Mouse (Mus musculus): Measurements from ENCODE around the gene Tmem136. TPM values are rescaled to one million over a fixed set of nuclear protein-coding genes. Genes with fewer than 3 reads are reported as not detected.

Tmem136 gene
- total and polyA plus RNA-seq, 2 experiments from 2014 or later, result 4.9 to 8.0 TPM

DNA sequence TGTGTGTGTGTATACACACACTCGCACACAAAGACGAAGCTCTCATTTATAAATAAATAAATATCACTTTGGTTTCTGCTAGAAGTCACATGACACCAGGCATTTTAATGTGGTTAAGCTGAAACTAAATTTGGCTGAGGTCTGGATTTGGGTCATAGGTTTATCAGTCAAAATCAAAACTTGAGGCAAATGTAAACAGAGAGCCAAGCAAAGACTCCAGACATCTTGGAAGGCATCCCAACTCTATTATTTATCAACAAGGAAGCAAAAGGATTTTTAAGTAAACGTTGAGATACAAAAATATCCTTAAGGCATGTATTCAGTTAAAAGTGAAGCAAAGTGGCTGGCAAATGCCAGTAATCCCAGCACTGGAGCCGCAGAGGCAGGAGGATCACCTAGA, 1.5 kb downstream of the Tmem136 start:
- no peak overlapping the region for H3K4me3 ChIP-seq (ENCODE audit: low read depth, low read length)
- no peak overlapping the region for H3K4me2 ChIP-seq (ENCODE audit: low read depth, low read length, poor library complexity, severe bottlenecking)
- H3K27me3 ChIP-seq (ENCODE audit: insufficient read depth, low read length), result no peaks in the 10 kb centered on the region
- 85% methylated on average over 4 of the region's 4 CpGs for WGBS
- peaks cover 15% of the 10 kb centered on the region for H3K36me3 ChIP-seq (ENCODE audit: insufficient read depth, low read length)
- no peak overlapping the region for H3K9ac ChIP-seq (replicated peaks; ENCODE audit: low read length, poor library complexity, severe bottlenecking)
- H3K9me3 ChIP-seq (ENCODE audit: low read length), result no peaks in the 10 kb centered on the region
- no peak for TF ChIP-seq CTCF (IDR thresholded peaks at IDR 0.05)
- H3K27ac ChIP-seq (ENCODE audit: low read depth, low read length), result no peak overlapping the region
- DNase-seq (ENCODE audit: low spot score) (no peak), ATAC-seq (ENCODE audit: low FRiP score) (no peak)
- H3K4me1 ChIP-seq (ENCODE audit: insufficient read depth, low read length), result 0 out of 2 replicates have a peak, but pooled peaks cover 5% of the 10 kb centered on the region

DNA sequence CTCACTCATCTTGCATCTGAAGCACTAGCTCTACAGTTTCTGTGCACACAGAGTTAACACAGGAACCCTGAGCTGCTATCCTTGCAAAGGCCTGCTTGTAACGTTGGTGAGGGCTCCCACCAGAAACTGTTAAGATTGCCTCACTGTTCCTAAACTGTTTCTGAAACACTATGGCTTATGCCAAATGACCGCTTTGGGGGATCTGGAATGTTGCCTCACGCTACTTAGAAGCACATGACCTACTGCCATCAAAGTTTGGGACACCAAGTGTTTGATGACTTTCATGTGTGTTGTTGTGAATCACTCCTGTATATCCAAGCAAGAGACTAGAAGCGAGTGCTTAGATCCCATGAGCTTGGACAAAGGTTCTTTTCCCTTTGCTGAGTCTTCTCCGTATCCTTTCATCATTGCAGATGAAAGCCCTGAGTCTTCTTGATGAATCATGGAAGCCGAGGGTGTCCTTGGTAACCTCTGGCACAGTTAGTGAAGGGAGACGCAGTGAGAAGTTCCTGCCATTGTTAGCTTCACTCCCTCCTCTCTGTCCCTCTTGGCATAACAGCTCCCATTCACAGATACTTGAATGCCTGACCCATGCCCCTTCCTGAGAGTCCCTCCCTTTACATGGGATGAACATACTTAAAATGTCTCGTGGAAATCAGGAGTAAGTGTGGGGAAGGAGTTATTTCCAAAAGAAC, 5.9 kb downstream of the Tmem136 start:
- Histone ChIP-seq H3K9ac (replicated peaks; ENCODE audit: low read length, poor library complexity, severe bottlenecking) (no peak overlapping the region), H3K9me3 (ENCODE audit: low read length) (no peaks in the 10 kb centered on the region), H3K27ac (ENCODE audit: low read depth, low read length) (no peak overlapping the region), H3K4me2 (ENCODE audit: low read depth, low read length, poor library complexity, severe bottlenecking) (no peak overlapping the region), H3K36me3 (ENCODE audit: insufficient read depth, low read length) (peaks cover 15% of the 10 kb centered on the region), H3K4me1 (ENCODE audit: insufficient read depth, low read length) (0 out of 2 replicates have a peak, but pooled peaks cover 8% of the 10 kb centered on the region), H3K4me3 (ENCODE audit: low read depth, low read length) (no peak overlapping the region), H3K27me3 (ENCODE audit: insufficient read depth, low read length) (no peaks in the 10 kb centered on the region)
- WGBS, result 83% methylated on average over 8 of the region's 8 CpGs
- no peak for ATAC-seq (ENCODE audit: low FRiP score)
- TF ChIP-seq CTCF (IDR thresholded peaks at IDR 0.05), result no peak
- no peak for DNase-seq (ENCODE audit: low spot score)

DNA sequence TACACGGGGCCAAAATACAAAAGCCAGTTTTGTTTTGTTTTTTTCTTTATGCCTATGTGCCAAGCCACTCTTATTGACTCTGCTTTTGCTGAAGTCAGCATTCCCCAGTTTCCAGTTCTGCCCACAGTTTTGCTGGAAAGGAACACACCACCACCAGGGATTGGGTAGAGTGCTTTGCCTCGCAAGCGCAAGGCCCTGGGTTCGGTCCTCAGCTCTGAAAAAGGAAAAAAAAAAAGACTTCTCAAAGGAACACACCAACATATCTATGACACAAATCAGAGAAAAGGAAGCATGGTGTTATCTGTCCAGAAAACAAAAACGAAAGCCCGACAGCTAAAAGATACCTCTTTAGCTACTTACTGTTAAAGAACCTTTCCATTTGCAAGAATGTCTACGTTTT, 7.2 kb downstream of the Tmem136 start:
- no peak overlapping the region for H3K4me2 ChIP-seq (ENCODE audit: low read depth, low read length, poor library complexity, severe bottlenecking)
- TF ChIP-seq CTCF (IDR thresholded peaks at IDR 0.05), result no peak
- no peak overlapping the region for H3K9ac ChIP-seq (replicated peaks; ENCODE audit: low read length, poor library complexity, severe bottlenecking)
- no peaks in the 10 kb centered on the region for H3K9me3 ChIP-seq (ENCODE audit: low read length)
- H3K4me3 ChIP-seq (ENCODE audit: low read depth, low read length), result no peak overlapping the region
- DNase-seq (ENCODE audit: low spot score) (no peak), ATAC-seq (ENCODE audit: low FRiP score) (no peak)
- H3K36me3 ChIP-seq (ENCODE audit: insufficient read depth, low read length), result peaks cover 15% of the 10 kb centered on the region
- no peak overlapping the region for H3K27ac ChIP-seq (ENCODE audit: low read depth, low read length)
- 0 out of 2 replicates have a peak, but pooled peaks cover 3% of the 10 kb centered on the region for H3K4me1 ChIP-seq (ENCODE audit: insufficient read depth, low read length)
- no peaks in the 10 kb centered on the region for H3K27me3 ChIP-seq (ENCODE audit: insufficient read depth, low read length)
- 89% methylated on average over 7 of the region's 7 CpGs for WGBS

DNA sequence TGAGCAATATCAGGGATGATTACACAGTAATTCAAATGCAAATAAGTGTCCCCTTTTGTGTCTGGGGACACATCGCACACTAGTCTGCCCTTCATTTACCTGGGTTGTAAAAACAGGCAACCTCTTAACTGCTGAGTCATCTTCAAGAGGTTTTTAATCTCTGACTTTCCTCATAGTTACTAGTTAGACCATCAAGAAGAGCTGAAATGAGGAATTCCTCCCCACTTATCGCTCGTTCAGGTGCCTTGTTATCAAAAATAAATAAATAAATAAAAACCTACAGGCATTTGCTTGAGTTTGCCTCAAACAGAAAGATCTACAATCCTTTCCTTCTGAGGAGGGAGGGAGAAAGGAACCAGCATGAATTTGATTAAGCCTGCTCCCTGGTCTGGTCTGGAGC, 7.6 kb downstream of the Tmem136 start:
- Histone ChIP-seq H3K9me3 (ENCODE audit: low read length) (no peaks in the 10 kb centered on the region), H3K27ac (ENCODE audit: low read depth, low read length) (no peak overlapping the region), H3K4me3 (ENCODE audit: low read depth, low read length) (no peak overlapping the region), H3K36me3 (ENCODE audit: insufficient read depth, low read length) (peaks cover 15% of the 10 kb centered on the region), H3K4me2 (ENCODE audit: low read depth, low read length, poor library complexity, severe bottlenecking) (no peak overlapping the region), H3K4me1 (ENCODE audit: insufficient read depth, low read length) (peaks cover 5% of the 10 kb centered on the region; the same call in 1 of the 2 replicates), H3K9ac (replicated peaks; ENCODE audit: low read length, poor library complexity, severe bottlenecking) (no peak overlapping the region), H3K27me3 (ENCODE audit: insufficient read depth, low read length) (no peaks in the 10 kb centered on the region)
- DNase-seq (ENCODE audit: low spot score) (no peak), ATAC-seq (ENCODE audit: low FRiP score) (no peak)
- 88% methylated on average over 3 of the region's 3 CpGs for WGBS
- TF ChIP-seq CTCF (IDR thresholded peaks at IDR 0.05), result no peak

DNA sequence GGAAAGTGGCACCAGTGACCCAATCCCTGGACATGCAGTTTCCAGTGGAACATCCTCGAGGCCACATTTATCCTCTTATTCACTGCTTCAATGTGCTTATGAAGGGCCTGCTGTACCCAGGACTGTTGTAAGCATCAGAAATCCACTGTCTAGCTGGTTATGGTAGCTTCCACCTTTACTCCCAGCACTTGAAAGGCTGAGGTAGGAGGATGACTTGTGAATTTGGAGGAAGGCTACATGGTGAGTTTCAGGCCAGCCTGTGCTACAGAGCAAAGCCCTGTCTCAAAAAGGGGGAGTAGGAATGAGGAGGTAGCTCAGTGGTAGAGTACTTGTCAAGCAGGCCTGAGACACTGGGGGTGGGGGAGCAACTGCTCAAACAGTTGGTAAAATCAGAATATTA, 8.3 kb downstream of the Tmem136 start:
- H3K27ac ChIP-seq (ENCODE audit: low read depth, low read length), result no peak overlapping the region
- no peak overlapping the region for H3K4me3 ChIP-seq (ENCODE audit: low read depth, low read length)
- no peak for ATAC-seq (ENCODE audit: low FRiP score)
- no peak for TF ChIP-seq CTCF (IDR thresholded peaks at IDR 0.05)
- no peak overlapping the region for H3K4me2 ChIP-seq (ENCODE audit: low read depth, low read length, poor library complexity, severe bottlenecking)
- no peak for DNase-seq (ENCODE audit: low spot score)
- no peaks in the 10 kb centered on the region for H3K9me3 ChIP-seq (ENCODE audit: low read length)
- WGBS, result 69% methylated on average over 1 of the region's 1 CpGs
- H3K27me3 ChIP-seq (ENCODE audit: insufficient read depth, low read length), result no peaks in the 10 kb centered on the region
- H3K4me1 ChIP-seq (ENCODE audit: insufficient read depth, low read length), result peaks cover 8% of the 10 kb centered on the region; the same call in 1 of the 2 replicates
- no peak overlapping the region for H3K9ac ChIP-seq (replicated peaks; ENCODE audit: low read length, poor library complexity, severe bottlenecking)
- H3K36me3 ChIP-seq (ENCODE audit: insufficient read depth, low read length), result peaks cover 15% of the 10 kb centered on the region

DNA sequence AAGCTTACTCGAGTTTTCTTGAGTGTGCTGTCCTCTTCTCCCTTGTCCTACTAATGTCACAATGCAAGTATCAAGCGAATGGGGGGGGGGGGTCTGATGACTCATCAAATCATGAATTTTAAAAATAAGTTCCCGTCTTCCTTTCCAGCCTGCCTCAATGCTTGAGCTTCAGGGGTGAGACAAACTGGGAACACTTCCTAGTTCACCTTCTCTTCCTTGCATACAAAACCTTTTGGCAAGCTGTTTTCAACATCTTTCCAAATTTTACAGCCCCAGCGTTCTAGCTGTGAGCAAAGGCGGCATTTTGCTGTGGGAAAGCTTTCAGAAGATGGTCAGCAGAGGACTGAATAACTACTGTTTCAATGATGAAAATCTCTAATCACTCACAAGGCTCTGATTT, 8.8 kb downstream of the Tmem136 start:
- H3K4me3 ChIP-seq (ENCODE audit: low read depth, low read length), result no peak overlapping the region

More for the DNA sequence above, 8.8 kb downstream of the Tmem136 start:
- Histone ChIP-seq H3K27ac (ENCODE audit: low read depth, low read length) (no peak overlapping the region), H3K4me1 (ENCODE audit: insufficient read depth, low read length) (peaks cover 8% of the 10 kb centered on the region; the same call in 1 of the 2 replicates), H3K4me2 (ENCODE audit: low read depth, low read length, poor library complexity, severe bottlenecking) (no peak overlapping the region), H3K36me3 (ENCODE audit: insufficient read depth, low read length) (peaks cover 15% of the 10 kb centered on the region), H3K9me3 (ENCODE audit: low read length) (no peaks in the 10 kb centered on the region), H3K27me3 (ENCODE audit: insufficient read depth, low read length) (no peaks in the 10 kb centered on the region), H3K9ac (replicated peaks; ENCODE audit: low read length, poor library complexity, severe bottlenecking) (no peak overlapping the region)
- 52% methylated on average over 5 of the region's 5 CpGs for WGBS
- TF ChIP-seq CTCF (IDR thresholded peaks at IDR 0.05), result no peak
- ATAC-seq (ENCODE audit: low FRiP score), result no peak
- no peak for DNase-seq (ENCODE audit: low spot score)

All from midbrain, postnatal 0 days (tissue).